Mouse (Mus musculus) forebrain, embryonic 10.5 days (tissue): Measurements from ENCODE around the gene Atp6v1a. TPM values are rescaled to one million over a fixed set of nuclear protein-coding genes. Genes with fewer than 3 reads are reported as not detected.

ENCODE experiments used
- DNase-seq: peaks from one replicate; pipeline ENCODE4 v3.0.0-alpha.2; 2017; ENCODE audit warnings: low spot score; ENCODE audit errors: extremely low spot score
- H3K27ac ChIP-seq: fragments of 300-500 bp; sonication (generic); 2 replicates; pipeline ENCODE4 v1.5.1; 2016; ENCODE audit warnings: mild to moderate bottlenecking
- H3K27me3 ChIP-seq: fragments of 300-500 bp; sonication (generic); 2 replicates; pipeline ENCODE4 v1.6.1; 2016; ENCODE audit warnings: mild to moderate bottlenecking; ENCODE audit not compliant: poor library complexity, severe bottlenecking
- H3K36me3 ChIP-seq: fragments of 300-500 bp; sonication (generic); replicated peaks from 2 replicates; pipeline ENCODE4 v1.6.1; 2016; ENCODE audit warnings: mild to moderate bottlenecking, moderate library complexity
- H3K4me1 ChIP-seq: fragments of 300-500 bp; sonication (generic); 2 replicates; pipeline ENCODE4 v1.6.1; 2016
- H3K4me3 ChIP-seq: fragments of 300-500 bp; sonication (generic); 2 replicates; pipeline ENCODE4 v1.5.1; 2016; ENCODE audit warnings: mild to moderate bottlenecking, moderate library complexity
- H3K9me3 ChIP-seq: fragments of 300-500 bp; sonication (generic); 2 replicates; pipeline ENCODE4 v1.6.1; 2016; ENCODE audit warnings: mild to moderate bottlenecking, moderate library complexity
- WGBS: fragments of 180-500 bp; shearing (Covaris S2); methylation state at CpG from one replicate; pipeline ENCODE4 v1.1.7; 2016; 5-methylcytosine and 5-hydroxymethylcytosine counted together
- polyA plus RNA-seq: library from polyadenylated mRNA; unstranded; fragments of >200 nt; fragmentation: Nextera tagmentation; extraction: Ambion mirVana; gene quantifications from 2 replicates; pipeline ENCODE4 v1.2.1, GENCODE M21; 2016

Atp6v1a gene
- polyA plus RNA-seq: 39.2 and 42.0 TPM in 2 replicates

- Histone ChIP-seq H3K27me3 (no peaks in the 10 kb centered on the region), H3K27ac (peak within 1 kb of the TSS; percentile 97), H3K4me3 (peak within 1 kb of the TSS; percentile 93), H3K9me3 (no peaks in the 10 kb centered on the region), H3K4me1 (peaks cover 22% of the 10 kb centered on the region), H3K36me3 (peaks cover under 1% of the 10 kb centered on the region; the same call in 1 of the 2 replicates)
- peak; percentile 89 for DNase-seq
- WGBS: under 1% methylated on average over 62 of the region's 71 CpGs
Measured at GRCm38 (mm10) chr16:44139536-44140185, at the start of gene Atp6v1a, which contains the start of gene Naa50. Gene Atp6v1a, minus strand, starts transcription at chr16:44139705. Gene Naa50, plus strand, starts transcription at chr16:44139830.

DNA sequence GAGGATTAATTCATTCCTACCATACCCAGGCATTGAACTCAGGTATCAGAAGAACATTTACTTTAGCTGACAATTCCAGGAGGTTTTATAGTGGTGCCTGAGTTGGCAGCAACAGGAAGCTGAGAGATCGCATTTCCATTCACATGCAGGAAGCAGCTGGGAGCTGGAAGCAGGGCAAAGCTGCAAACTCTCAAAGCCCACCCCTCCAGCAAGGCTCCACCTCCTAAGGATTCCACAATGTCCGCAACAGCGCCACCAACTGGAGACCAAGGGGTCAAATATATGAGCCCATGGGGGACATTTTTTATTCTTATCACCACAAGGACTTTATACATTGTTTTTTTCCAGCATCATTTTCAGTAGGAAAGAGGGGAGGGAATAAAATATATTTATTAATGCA is 49.3 kb upstream of the Atp6v1a start:
- no peak overlapping the region for H3K27ac ChIP-seq
- no peak for DNase-seq
- 84% methylated on average over 3 of the region's 3 CpGs for WGBS

GRCm38 (mm10) chr16:44187172-44187571 is 47.7 kb upstream of the Atp6v1a start:
- peaks cover 7% of the 10 kb centered on the region; the same call in 1 of the 2 replicates for H3K9me3 ChIP-seq
- no peak for DNase-seq
- 97% methylated on average over 4 of the region's 4 CpGs for WGBS

More for the DNA sequence above, 49.3 kb upstream of the Atp6v1a start:
- Histone ChIP-seq H3K4me1 (no peaks in the 10 kb centered on the region), H3K9me3 (peaks cover 7% of the 10 kb centered on the region; the same call in 1 of the 2 replicates), H3K27me3 (no peaks in the 10 kb centered on the region), H3K36me3 (peaks cover 16% of the 10 kb centered on the region), H3K4me3 (no peak overlapping the region)

GRCm38 (mm10) chr16:44184769-44185168 is 45.3 kb upstream of the Atp6v1a start:
- H3K27ac ChIP-seq: no peak overlapping the region
- H3K27me3 ChIP-seq: no peaks in the 10 kb centered on the region
- peaks cover 26% of the 10 kb centered on the region for H3K36me3 ChIP-seq
- H3K4me3 ChIP-seq: no peak overlapping the region
- 82% methylated on average over 3 of the region's 3 CpGs for WGBS
- H3K4me1 ChIP-seq: no peaks in the 10 kb centered on the region
- peaks cover 7% of the 10 kb centered on the region; the same call in 1 of the 2 replicates for H3K9me3 ChIP-seq
- no peak for DNase-seq

More at GRCm38 (mm10) chr16:44187172-44187571, 47.7 kb upstream of the Atp6v1a start:
- Histone ChIP-seq H3K4me1 (no peaks in the 10 kb centered on the region), H3K36me3 (peaks cover 17% of the 10 kb centered on the region), H3K27me3 (no peaks in the 10 kb centered on the region), H3K4me3 (no peak overlapping the region), H3K27ac (no peak overlapping the region)

DNA sequence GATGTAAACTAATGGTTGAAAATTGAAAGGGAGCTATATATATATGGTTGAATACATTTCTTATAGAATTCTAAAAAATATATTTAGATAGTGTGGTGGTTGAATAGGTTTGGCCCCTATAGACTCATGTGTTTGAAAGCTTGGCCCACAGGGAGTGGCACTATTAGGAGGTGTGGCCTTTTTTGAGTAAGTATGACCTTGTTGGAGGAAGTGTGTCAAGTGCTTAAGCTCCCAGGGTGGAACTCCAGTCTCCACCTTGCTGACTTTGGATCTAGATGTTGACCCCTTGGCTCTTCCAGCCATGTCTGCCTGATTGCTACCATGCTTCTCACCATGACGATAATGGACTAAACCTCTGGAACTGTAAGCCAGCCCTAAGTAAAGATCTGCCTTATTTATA is 43.1 kb upstream of the Atp6v1a start:
- Histone ChIP-seq H3K36me3 (peaks cover 14% of the 10 kb centered on the region), H3K4me1 (no peaks in the 10 kb centered on the region), H3K4me3 (no peak overlapping the region), H3K27ac (no peak overlapping the region), H3K27me3 (no peaks in the 10 kb centered on the region), H3K9me3 (no peaks in the 10 kb centered on the region)
- DNase-seq: no peak
- 90% methylated on average over 1 of the region's 1 CpGs for WGBS

DNA sequence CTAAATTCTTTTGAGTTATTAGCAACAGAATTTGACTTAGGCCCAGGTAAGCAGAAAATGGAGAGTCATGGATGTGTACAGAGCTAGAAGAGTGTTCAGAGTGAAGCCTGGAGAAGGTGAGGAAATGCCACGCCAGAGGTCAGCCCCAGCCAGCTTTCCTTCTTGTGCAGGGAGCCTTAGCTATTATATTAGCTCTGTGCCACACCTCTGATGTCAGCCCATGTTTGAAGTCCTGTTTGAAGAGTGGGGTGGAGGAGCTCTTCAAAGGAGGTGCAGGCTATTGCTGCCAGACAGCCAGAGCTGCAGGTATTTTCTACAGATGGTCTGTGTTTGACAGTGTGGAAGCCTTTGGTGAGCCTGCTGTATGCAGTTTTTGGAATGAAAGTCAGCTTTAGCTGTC is 39.0 kb upstream of the Atp6v1a start:
- WGBS: 88% methylated on average over 1 of the region's 1 CpGs
- DNase-seq: no peak
- H3K27ac ChIP-seq: no peak overlapping the region
- no peaks in the 10 kb centered on the region for H3K27me3 ChIP-seq
- H3K36me3 ChIP-seq: peaks cover 12% of the 10 kb centered on the region
- no peaks in the 10 kb centered on the region for H3K9me3 ChIP-seq
- no peak overlapping the region for H3K4me3 ChIP-seq
- peaks cover 20% of the 10 kb centered on the region for H3K4me1 ChIP-seq

DNA sequence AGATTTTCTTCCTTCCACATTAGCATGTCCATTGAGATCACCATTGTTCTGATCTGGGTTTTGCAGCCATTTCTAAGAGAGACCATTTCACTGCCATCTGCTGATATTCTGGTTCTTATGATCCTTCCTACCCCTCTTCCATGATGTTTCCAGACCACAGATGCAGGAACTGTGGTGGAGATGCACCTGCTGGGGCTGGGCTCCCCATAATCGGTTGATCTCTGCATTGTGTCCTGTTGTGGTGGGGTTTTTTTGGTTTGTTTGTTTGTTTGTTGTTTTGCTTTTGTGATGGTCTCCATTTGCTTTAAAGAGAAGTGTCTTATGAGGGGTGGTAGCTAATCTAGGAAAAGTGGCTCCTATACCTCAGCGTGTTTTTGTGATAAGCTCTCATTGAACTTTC is 37.0 kb upstream of the Atp6v1a start:
- no peak for DNase-seq
- H3K4me1 ChIP-seq: peaks cover 25% of the 10 kb centered on the region
- 92% methylated on average over 2 of the region's 2 CpGs for WGBS

GRCm38 (mm10) chr16:44175001-44175400 is 35.5 kb upstream of the Atp6v1a start:
- Histone ChIP-seq H3K36me3 (0 out of 2 replicates have a peak, but pooled peaks cover 2% of the 10 kb centered on the region), H3K4me3 (peak overlapping the region; percentile 95; the same call in 1 of the 2 replicates), H3K27me3 (no peaks in the 10 kb centered on the region), H3K9me3 (no peaks in the 10 kb centered on the region), H3K4me1 (peaks cover 25% of the 10 kb centered on the region), H3K27ac (no peak overlapping the region)
- DNase-seq: no peak
- WGBS: 78% methylated on average over 1 of the region's 1 CpGs

More for the DNA sequence above, 37.0 kb upstream of the Atp6v1a start:
- no peak overlapping the region for H3K27ac ChIP-seq
- no peak overlapping the region for H3K4me3 ChIP-seq
- peaks cover 5% of the 10 kb centered on the region for H3K36me3 ChIP-seq
- no peaks in the 10 kb centered on the region for H3K27me3 ChIP-seq
- no peaks in the 10 kb centered on the region for H3K9me3 ChIP-seq

DNA sequence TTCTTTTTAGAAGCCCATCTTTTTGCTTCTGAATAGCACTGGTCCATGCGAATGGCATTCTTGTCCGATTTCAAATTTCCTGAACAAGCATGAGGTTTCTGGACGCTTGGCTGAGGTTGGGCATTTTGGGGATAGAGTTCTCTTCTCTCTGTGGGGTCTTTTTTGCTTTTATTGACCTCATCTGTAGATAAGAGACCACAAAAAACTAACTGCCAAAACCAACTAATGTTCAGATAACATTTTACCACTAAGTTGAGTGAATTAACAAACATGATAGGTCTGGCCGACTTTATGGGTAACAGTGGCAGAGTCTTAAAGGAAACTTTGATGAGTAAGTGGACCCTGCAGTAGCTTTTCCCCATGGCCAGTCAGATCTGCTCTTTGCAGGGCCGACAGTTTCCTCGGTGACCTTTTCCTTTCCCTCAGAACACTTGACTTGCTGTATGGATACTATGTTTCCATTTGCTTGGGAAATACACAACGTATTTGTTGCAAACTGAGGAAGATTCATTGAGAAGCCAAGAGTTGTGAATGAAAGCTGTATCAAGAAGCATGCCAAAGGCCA is 34.5 kb upstream of the Atp6v1a start:
- H3K27me3 ChIP-seq: no peaks in the 10 kb centered on the region
- H3K9me3 ChIP-seq: no peaks in the 10 kb centered on the region
- WGBS: 32% methylated on average over 7 of the region's 7 CpGs
- H3K4me3 ChIP-seq: peak overlapping the region; percentile 95
- peak overlapping the region; percentile 99 for H3K27ac ChIP-seq
- peaks cover 25% of the 10 kb centered on the region for H3K4me1 ChIP-seq
- DNase-seq: no peak
- no peaks in the 10 kb centered on the region for H3K36me3 ChIP-seq

- no peaks in the 10 kb centered on the region for H3K27me3 ChIP-seq
- H3K4me1 ChIP-seq: peaks cover 25% of the 10 kb centered on the region
- peak within 1 kb of the TSS; percentile 95 for H3K4me3 ChIP-seq
- no peaks in the 10 kb centered on the region for H3K9me3 ChIP-seq
- peak within 1 kb of the TSS; percentile 99 for H3K27ac ChIP-seq
- DNase-seq: no peak
- under 1% methylated on average over 68 of the region's 77 CpGs for WGBS
- no peaks in the 10 kb centered on the region for H3K36me3 ChIP-seq
Measured at GRCm38 (mm10) chr16:44173155-44173941, 33.8 kb upstream of the Atp6v1a start, which contains the start of gene Usf3. Gene Usf3, plus strand, starts transcription at chr16:44173246.

- 1% methylated on average over 26 of the region's 26 CpGs for WGBS
- H3K4me1 ChIP-seq: peaks cover 25% of the 10 kb centered on the region
Measured at GRCm38 (mm10) chr16:44172297-44173154, 33.0 kb upstream of the Atp6v1a start.

GRCm38 (mm10) chr16:44168990-44169389 is 29.5 kb upstream of the Atp6v1a start:
- DNase-seq: no peak
- H3K27ac ChIP-seq: no peak overlapping the region
- no peak overlapping the region for H3K4me3 ChIP-seq
- no peaks in the 10 kb centered on the region for H3K27me3 ChIP-seq
- no peaks in the 10 kb centered on the region for H3K9me3 ChIP-seq
- H3K36me3 ChIP-seq: no peaks in the 10 kb centered on the region
- peaks cover 9% of the 10 kb centered on the region for H3K4me1 ChIP-seq
- 91% methylated on average over 4 of the region's 4 CpGs for WGBS

More at GRCm38 (mm10) chr16:44172297-44173154, 33.0 kb upstream of the Atp6v1a start:
- H3K27me3 ChIP-seq: no peaks in the 10 kb centered on the region
- peak; percentile 99 for DNase-seq
- H3K36me3 ChIP-seq: no peaks in the 10 kb centered on the region
- no peaks in the 10 kb centered on the region for H3K9me3 ChIP-seq
- peak overlapping the region; percentile 95 for H3K4me3 ChIP-seq
- peak overlapping the region; percentile 99 for H3K27ac ChIP-seq
